Mouse (Mus musculus) cerebellum, adult 9-11 months (tissue): ENCODE results near the gene Usp38.

Experiments used
- DNase-seq: peaks from one replicate; pipeline ENCODE4 v3.0.0; 2022

The Usp38 gene

GRCm38 (mm10) chr8:80961070-80961609 lies 53.6 kb downstream of the Usp38 start:
- DNase-seq = no peak

GRCm38 (mm10) chr8:80959588-80960268 lies 55.0 kb downstream of the Usp38 start:
- no peak for DNase-seq

GRCm38 (mm10) chr8:80957776-80958175 lies 57.0 kb downstream of the Usp38 start:
- no peak for DNase-seq

- DNase-seq = no peak
These were observed 61.8 kb downstream of the Usp38 start for GRCm38 (mm10) chr8:80952973-80953372.

GRCm38 (mm10) chr8:80952235-80952915 lies 62.4 kb downstream of the Usp38 start:
- DNase-seq = no peak

GRCm38 (mm10) chr8:80948405-80949183 lies 66.1 kb downstream of the Usp38 start:
- no peak for DNase-seq

GRCm38 (mm10) chr8:80943742-80944141 lies 71.0 kb downstream of the Usp38 start:
- DNase-seq = peak; percentile 53

GRCm38 (mm10) chr8:80941621-80942020 lies 73.1 kb downstream of the Usp38 start:
- DNase-seq = no peak

GRCm38 (mm10) chr8:80937814-80938650 lies 76.7 kb downstream of the Usp38 start:
- DNase-seq = no peak
